Mouse (Mus musculus) T-helper 17 cell (primary cell): ENCODE results near the gene Olfr1441.

Experiments
- in situ Hi-C, 2 experiments: fragments of 300-600 bp; cut with MboI, MseI; formaldehyde crosslinking; loops; 1 replicate in 1 of 2; 2 replicates in 1 of 2; pipeline ENCODE4 v1.15.1; 2025; ENCODE audit warnings: high pct_unique_total_duplicates in 2 of 2

Olfr1441 gene

GRCm38 (mm10) chr19:12417361-12417760 is at the start of gene Olfr1441:
TSS of gene Olfr1441 (plus strand) at chr19:12417433.
- in situ Hi-C loops = loop anchor here (10.0 to 25.0 kb wide), 3 partner anchors 280 to 927 kb away; partner anchors contain the start of genes Olfr1419 (in 1 of the 2) and Olfr1420 (in 1 of the 2)

GRCm38 (mm10) chr19:12373004-12373403 is 44.2 kb upstream of the Olfr1441 start:
- in situ Hi-C loops = no loop called here

- in situ Hi-C loops = no loop called here
Measured at GRCm38 (mm10) chr19:12374465-12375025, 42.7 kb upstream of the Olfr1441 start.

GRCm38 (mm10) chr19:12386979-12387378 is 30.3 kb upstream of the Olfr1441 start, which contains the start of gene Olfr1440:
TSS of gene Olfr1440 (plus strand) at chr19:12387279.
- in situ Hi-C loops = no loop called here

GRCm38 (mm10) chr19:12413737-12414136 is 3.5 kb upstream of the Olfr1441 start:
- in situ Hi-C loops = loop anchor here (10.0 to 25.0 kb wide), 3 partner anchors 276 to 931 kb away; partner anchors contain the start of genes Olfr1419 (in 1 of the 2) and Olfr1420 (in 1 of the 2)

- in situ Hi-C loops = loop anchor here (10.0 to 25.0 kb wide), 3 partner anchors 281 to 926 kb away; partner anchors contain the start of genes Olfr1419 (in 1 of the 2) and Olfr1420 (in 1 of the 2)
Measured at GRCm38 (mm10) chr19:12418312-12418711, 1.1 kb downstream of the Olfr1441 start.

GRCm38 (mm10) chr19:12420555-12420954 is 3.3 kb downstream of the Olfr1441 start:
- in situ Hi-C loops = loop anchor here (25.0 kb wide), 2 partner anchors 283 to 533 kb away; partner anchors contain the start of genes Olfr1419 (in 1 of the 2) and Olfr1420 (in 1 of the 2)

- in situ Hi-C loops = loop anchor here (25.0 kb wide), 2 partner anchors 284 to 534 kb away; partner anchors contain the start of genes Olfr1419 (in 1 of the 2) and Olfr1420 (in 1 of the 2)
Measured at GRCm38 (mm10) chr19:12421680-12422079, 4.4 kb downstream of the Olfr1441 start.

GRCm38 (mm10) chr19:12427101-12427500 is 9.9 kb downstream of the Olfr1441 start:
- in situ Hi-C loops = no loop called here

- in situ Hi-C loops = no loop called here
Measured at GRCm38 (mm10) chr19:12427605-12428004, 10.4 kb downstream of the Olfr1441 start, which contains the start of gene Pfpl. TSS of gene Pfpl (plus strand) at chr19:12427905.

- in situ Hi-C loops = no loop called here
Measured at GRCm38 (mm10) chr19:12433033-12433432, 15.8 kb downstream of the Olfr1441 start.

- in situ Hi-C loops = no loop called here
Measured at GRCm38 (mm10) chr19:12435011-12435416, 17.8 kb downstream of the Olfr1441 start.

GRCm38 (mm10) chr19:12435750-12436524 is 18.7 kb downstream of the Olfr1441 start:
- in situ Hi-C loops = no loop called here

- in situ Hi-C loops = no loop called here
Measured at GRCm38 (mm10) chr19:12439581-12439980, 22.3 kb downstream of the Olfr1441 start.

GRCm38 (mm10) chr19:12440103-12440725 is 23.0 kb downstream of the Olfr1441 start:
- in situ Hi-C loops = no loop called here

- in situ Hi-C loops = no loop called here
Measured at GRCm38 (mm10) chr19:12442560-12442959, 25.3 kb downstream of the Olfr1441 start.

GRCm38 (mm10) chr19:12445014-12445413 is 27.8 kb downstream of the Olfr1441 start:
- in situ Hi-C loops = no loop called here

GRCm38 (mm10) chr19:12457401-12458066 is 40.3 kb downstream of the Olfr1441 start:
- in situ Hi-C loops = loop anchor here in 1 of 2 experiments (25.0 kb wide), 1 partner anchor 1570 kb away; the partner anchor contains the start of genes Prpf19 and Tmem109

GRCm38 (mm10) chr19:12459516-12459915 is 42.3 kb downstream of the Olfr1441 start:
- in situ Hi-C loops = loop anchor here in 1 of 2 experiments (25.0 kb wide), 1 partner anchor 1572 kb away; the partner anchor contains the start of genes Prpf19 and Tmem109
